Mouse (Mus musculus): ENCODE data around the gene C1qtnf3. TPM values are rescaled to one million over a fixed set of nuclear protein-coding genes. Genes with fewer than 3 reads are reported as not detected.

Gene C1qtnf3
- total RNA-seq, 2 experiments from 2014 or later = 0.16 to 0.36 TPM

GRCm38 (mm10) chr15:11026801-11027561, 74.8 kb downstream of the C1qtnf3 start:
- no peak for DNase-seq
- intact Hi-C loops (cut with DNase I) = no loop called here

Other genes with a start within 250 kb of the C1qtnf3 start
- 10 to 100 TPM; 16.6 to 19.4 TPM for gene Rai14, start 237.7 kb upstream of the C1qtnf3 start, total RNA-seq (2021)
- 1 to 10 TPM; 5.8 to 7.2 TPM for gene Amacr, start 29.4 kb downstream of the C1qtnf3 start, total RNA-seq (2021)
- gene Slc45a2, start 48.4 kb downstream of the C1qtnf3 start, total RNA-seq (2021) = not detected
- 1 to 10 TPM; 4.4 to 5.6 TPM for gene Rxfp3, start 85.7 kb downstream of the C1qtnf3 start, total RNA-seq (2021)
- gene Adamts12, start 112.5 kb downstream of the C1qtnf3 start, total RNA-seq (2021) = 1 to 10 TPM; 5.2 to 6.5 TPM

Data from left cerebral cortex, postnatal 4 days (tissue).